Mouse (Mus musculus) E14TG2a.4 (cell line): ENCODE measurements at regions not wholly inside any gene's neighbourhood (a gene's known extent, or its start where the extent isn't known, plus 50 kb on each side); places are given as distances from the start of the nearest gene placed in this dataset.

Experiments used
- CTCF ChIP-seq: conservative IDR thresholded peaks from 2 replicates; pipeline ENCODE4 v1.5.1; 2014; ENCODE audit warnings: low read length
- NANOG ChIP-seq: IDR thresholded peaks from 2 replicates; pipeline ENCODE4 v1.6.1; 2014; ENCODE audit warnings: borderline replicate concordance, low read length, mixed read lengths
- POU5F1 ChIP-seq: IDR thresholded peaks from 2 replicates; pipeline ENCODE4 v1.6.1; 2014; ENCODE audit warnings: low read length, borderline replicate concordance

GRCm38 (mm10) chr1:121087124-121087887 is 245.1 kb downstream of the Insig2 start:
- TF ChIP-seq CTCF (no peak), POU5F1 (peak; percentile 49; the same call in 1 of the 2 replicates), NANOG (no peak; the same call in 1 of the 2 replicates)
